Mouse (Mus musculus): ENCODE results near the gene Syt9.

Syt9 gene

DNA sequence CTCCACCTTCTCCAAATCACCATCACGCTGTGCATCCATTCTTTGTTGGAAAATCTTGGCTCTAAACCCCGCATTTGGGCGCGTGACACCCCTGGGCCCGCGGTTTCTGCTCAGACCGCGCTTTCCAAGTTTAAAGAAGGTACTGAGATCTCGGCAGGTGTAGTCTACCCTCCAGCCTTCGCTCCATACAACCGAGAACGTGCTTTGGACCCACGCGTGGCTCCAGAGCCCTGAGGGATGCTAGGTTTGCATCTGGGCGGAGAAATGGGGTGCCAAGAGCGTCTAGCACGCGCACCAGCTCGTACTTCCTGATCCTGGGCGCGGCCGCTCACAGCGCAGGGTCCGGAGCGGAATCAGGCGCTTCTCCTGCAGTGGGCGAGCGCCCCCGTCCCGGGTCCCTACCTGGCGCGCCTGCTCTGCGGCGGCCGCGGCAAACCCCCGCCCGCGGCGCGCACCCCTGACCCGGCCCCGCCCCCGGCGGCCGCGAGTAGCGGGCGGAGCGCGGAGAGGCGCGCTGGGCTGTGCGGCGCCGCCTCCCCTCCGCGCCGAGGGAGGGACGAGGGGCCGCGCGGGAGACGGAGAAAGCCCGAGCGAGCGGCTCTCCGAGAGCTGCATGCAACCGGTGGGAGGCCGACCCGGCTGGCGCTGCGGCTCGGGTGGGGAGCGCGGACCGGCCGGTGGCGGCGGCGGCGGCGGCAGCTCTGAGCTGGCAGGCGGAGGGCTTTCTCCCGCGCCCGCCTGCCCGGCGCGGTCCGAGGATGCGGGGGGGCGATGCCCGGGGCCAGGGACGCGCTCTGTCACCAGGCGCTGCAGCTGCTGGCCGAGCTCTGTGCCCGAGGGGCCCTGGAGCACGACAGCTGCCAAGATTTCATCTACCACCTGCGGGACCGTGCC is at the start of gene Syt9:
Gene Syt9 (plus strand): TSS at position 497 of the 894 bp plus-strand sequence.
- no peak for DNase-seq (ENCODE audit: low read depth)

DNA sequence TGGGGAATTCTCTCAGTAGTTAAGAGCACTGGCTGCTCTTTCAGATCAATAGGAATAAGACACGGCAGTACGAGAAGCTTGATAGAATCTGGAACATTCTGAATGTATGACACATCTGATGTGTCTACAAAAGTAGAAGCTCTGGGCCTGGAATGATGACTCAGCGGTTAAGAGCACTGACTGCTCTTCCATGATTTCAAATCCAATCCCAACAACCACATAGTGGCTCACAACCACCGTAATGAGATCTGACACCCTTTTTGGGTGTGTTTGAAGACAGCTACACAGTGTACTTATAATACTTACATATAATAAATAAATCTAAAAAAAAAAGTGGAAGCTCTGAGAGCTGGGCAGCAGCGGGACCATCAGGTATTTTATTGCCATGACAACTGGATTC is 31.5 kb upstream of the Syt9 start:
- DNase-seq (ENCODE audit: low read depth), result no peak

DNA sequence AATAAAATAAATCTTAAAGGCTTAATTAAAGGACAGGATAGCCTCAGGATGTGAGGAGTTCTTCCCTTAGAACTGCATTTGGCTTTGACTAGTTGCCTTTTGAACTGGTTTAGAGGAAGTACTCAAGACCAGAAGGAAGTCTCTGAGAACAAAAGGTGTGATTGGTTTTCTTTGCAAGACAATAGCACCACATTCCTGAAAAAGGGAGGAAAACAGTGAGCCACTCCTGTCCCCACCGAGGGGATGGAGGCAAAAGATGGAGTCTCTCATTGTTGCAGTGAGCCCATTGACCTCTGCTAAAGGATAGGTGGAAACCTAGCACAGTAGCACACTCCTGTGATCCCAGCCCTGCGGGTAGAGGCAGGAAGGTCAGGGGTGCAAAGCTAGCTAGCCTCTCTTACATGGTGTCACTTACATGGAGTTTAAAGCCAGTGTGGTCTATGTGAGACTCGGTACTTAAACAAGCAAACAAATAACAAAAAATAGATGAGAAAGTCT is 30.9 kb upstream of the Syt9 start:
- no peak for DNase-seq (ENCODE audit: low read depth)

DNA sequence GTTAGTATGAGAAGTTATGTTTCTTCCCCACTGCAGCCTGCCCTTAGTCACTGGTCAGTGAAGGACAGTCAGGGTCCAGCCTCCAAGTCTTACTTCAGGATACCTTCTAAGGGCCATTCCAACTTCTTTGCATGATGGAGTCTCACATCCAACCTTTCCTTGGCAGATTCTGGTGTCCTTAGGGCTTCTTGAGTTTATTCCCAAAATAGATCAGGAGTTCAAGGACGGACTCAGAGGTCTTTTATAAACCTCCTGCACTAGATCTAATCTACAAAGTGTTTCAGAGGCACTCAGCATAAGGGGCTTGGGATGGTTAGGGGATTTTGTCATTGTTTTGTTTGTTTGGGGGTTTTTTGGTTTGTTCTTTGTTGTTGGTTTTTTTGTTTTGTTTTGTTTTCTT is 30.3 kb upstream of the Syt9 start:
- no peak for DNase-seq (ENCODE audit: low read depth)

DNA sequence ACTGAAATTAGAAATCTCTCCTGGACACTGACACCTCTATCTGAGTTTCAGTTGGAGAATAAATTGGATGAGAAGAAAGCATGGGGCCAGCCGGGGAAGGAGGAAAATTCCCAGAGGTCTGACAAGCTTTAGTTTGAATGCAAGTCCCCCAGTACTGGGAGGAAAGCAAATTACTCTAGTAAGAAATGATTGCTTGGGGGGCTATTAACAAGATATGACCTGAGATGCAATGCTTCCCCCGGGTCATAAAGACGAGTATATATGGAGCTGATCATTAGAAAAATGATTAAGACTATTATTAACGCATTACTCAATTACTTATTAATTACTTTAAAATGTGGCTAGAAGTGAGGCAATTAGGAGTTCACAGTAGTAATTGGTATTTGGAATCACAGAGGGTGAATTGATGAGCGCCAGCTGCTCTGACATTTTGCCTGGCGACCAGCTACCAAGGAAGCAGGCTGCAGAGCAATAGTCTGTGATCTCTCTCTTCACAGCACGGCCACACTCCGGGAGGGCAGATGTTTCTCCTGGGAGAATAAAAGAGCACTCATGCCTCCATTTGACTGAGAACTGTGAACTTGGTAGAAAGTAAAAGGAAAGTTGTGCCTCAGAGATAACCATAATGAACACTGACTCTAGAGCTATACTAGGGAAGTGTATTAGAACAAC is 28.9 kb upstream of the Syt9 start:
- DNase-seq (ENCODE audit: low read depth), result no peak

DNA sequence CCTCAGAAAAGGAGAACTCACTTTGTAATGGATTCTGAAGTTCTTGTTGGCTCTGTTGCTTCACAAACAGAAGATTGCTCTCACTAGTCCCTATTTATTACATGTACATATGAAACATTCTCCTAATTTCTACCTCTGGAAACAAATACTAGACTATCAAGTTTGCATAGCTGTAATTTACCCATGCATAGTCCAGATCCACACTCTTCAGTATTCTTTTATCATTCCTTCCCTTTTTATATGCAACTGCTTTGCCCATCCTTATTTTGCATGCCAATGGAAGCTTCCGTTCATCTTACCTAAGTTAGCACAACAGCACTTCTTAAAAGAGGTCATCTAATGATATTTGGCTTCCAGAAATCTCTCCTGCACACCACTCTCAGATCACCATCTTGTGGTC is 21.3 kb upstream of the Syt9 start:
- no peak for DNase-seq (ENCODE audit: low read depth)

DNA sequence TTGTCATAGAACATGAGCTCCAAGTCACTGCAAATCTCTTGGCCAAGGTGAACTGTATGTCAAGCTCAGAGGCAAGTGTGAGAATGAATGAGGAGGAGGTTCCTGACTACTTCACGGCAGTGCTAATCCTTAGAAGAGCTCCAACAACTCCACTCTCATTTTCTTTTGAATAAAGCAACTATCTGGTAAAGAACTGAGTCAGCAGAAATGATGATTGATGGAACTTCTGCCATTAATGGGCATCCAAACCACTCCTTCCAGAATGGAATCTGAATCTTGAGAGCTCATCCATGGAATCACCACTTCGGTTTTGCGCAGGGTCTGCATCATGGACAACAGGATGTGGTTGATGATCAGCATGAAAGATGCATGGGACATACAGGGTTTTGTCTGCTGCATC is 8.4 kb upstream of the Syt9 start:
- no peak for DNase-seq (ENCODE audit: low read depth)

DNA sequence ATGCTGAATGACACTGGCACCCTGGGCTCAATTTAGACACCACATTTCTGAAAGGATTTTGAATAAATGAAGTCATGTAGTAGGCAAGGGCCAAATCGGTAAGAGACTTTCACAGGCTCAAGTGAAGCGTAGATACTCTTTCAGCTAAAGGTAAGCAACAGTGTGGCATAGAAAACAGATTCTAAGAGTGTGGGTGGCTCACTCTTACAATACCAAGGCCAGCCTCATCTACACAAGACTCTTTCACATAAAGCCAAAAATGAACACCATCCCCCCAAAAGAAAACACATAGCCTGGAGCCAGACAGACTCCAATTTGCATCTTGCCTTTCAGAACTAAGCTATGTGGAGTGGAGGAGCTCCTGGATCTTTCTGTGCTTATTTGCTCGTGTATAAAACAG is 7.9 kb upstream of the Syt9 start:
- DNase-seq (ENCODE audit: low read depth), result no peak

DNA sequence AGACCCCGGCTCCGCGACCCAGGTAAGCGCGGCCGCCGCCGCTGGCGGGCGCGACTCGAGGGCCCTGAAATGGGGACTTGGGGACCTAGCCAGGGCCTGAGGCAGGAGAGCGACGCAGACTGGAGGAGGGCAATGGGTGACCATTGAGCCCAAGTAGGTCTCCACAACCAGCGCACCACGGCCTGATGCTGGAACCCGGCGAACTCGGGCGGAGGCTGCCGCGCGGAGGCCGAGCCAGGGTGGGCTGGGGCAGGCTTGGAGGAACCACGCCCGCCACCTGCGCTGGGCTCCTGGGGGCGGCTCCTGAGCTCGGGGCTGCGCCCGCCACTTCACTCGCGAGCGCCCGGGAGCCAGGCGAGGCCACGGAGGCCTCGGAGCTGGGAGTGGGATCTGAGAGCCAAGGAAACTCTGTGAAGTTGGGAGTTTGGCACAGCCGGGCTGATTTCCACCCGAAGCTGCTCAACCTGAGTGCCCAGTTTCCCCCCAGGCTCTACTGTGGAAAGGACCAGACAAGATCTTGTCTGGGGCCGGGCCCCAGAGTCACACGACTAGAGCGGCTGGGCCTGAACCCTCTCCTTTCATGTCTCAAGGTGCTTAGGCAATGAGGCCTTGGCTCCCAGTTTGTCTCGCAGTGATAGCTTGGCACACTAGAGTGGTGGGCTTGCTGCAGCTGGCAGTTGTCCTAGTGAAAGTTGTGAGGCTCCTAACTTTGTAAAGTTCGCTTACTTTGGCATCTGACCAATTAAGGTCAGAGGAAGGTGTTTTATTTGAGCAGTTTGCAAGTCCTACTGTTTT is 795 bp downstream of the Syt9 start:
- DNase-seq (ENCODE audit: low read depth), result no peak

DNA sequence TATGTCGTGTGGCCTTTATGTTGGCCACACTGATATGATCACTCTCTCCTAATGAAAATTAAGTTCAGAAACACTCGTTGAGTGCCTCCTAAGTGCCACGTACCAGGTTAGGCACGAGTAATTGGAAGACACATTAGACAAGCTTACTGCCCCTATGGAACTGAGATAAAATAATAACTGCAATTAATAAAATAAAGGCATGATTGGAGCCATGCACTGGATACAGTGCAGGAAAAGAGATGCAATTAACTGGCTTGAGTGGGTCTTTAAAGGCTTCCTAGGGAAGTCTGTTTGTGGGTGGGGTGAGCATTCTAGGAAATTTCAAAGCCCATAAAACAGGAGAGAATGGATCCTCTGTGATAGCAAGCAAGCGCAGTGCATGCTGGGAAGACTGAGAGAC is 10.0 kb downstream of the Syt9 start:
- DNase-seq (ENCODE audit: low read depth), result no peak

DNA sequence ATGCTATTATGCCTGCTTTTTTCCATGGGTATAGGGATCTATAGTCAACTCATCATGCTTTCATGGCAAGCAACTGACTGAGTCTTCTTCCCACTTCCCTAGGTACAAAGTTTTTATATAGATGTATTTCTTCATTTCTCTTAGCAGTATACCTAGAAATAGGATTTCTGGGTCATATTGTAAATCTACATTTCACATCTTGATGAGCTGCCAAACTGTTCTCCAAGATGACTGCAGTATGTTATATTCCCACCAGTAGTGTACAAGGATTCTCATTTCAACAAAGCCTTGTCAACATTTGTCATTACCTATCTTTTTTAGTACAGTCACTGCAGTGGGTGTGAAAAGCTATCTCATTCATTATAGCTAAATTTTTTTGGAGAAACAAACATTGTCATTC is 19.1 kb downstream of the Syt9 start:
- DNase-seq (ENCODE audit: low read depth), result no peak

DNA sequence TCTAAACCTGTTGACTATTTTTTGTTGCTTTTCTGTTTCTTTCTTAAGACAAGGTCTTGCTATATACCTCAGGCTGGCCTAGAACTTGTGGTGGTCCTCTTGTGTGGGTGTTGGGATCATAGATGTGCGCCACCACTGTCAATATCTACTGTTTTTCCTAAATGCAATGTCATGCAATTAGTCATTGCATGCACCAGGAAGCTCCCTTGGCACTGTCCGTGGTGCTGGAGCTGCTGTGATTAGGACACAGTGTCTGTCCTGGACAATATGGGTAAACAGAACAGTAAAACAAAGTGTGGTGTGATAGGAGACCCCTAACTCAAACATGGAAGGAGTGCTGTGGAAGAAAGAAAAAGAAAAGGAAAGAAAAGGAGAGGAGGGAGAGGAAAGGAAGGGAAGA is 22.2 kb downstream of the Syt9 start:
- DNase-seq (ENCODE audit: low read depth), result peak; percentile 5

DNA sequence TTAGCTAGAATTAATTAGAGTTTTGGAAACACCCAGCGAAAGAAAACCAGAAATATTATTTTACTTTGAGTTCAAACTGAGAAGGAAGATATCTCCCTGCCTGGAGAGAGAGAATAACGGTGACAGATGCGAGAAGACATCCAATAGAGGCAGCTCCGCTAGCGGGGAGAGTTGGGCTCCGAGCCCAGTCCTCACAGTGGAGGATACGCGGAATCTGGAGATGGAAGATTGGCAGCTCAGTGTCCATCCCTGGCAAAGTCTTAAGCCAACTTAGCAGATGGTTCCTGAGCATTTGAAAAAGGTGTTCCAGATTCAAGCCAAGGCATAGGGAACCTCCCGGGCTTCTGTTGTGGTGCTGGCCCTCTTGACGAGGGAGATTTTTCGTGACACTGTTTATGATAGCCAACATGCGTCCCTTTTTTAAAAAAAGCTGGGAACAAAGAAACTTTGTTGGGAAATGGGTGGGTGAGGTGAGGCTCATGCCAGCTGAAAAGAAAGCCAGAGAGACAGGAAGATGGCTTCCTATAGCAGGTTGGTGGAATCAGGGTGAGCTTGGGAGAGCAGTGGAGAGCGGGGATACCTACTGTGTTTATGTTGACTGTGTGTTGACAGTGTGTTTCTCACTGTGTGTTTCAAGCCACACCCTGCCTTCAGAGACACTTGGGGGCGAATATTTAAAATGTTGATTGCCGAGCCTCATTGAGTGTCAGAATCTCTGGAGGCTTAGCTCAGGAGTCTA is 29.7 kb downstream of the Syt9 start:
- DNase-seq (ENCODE audit: low read depth), result no peak

DNA sequence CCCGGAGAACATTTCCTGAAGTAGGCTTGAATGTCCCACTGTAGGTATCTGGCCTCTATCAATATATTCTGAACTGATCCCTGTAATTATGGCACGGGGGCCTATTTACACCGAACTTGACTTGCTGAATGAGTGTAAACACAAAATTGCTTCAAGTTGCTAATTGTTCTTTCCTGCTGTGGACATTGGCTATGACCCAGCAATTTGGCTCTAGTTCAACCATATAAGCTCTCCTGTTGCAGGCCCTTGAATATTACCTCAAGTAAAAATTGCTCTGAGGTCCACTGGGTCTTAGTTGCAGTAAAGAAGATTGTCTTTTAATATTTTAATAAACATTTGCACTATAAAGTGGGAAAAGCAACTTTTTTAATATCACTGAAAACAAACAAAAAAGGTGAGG is 32.7 kb downstream of the Syt9 start:
- no peak for DNase-seq (ENCODE audit: low read depth)

DNA sequence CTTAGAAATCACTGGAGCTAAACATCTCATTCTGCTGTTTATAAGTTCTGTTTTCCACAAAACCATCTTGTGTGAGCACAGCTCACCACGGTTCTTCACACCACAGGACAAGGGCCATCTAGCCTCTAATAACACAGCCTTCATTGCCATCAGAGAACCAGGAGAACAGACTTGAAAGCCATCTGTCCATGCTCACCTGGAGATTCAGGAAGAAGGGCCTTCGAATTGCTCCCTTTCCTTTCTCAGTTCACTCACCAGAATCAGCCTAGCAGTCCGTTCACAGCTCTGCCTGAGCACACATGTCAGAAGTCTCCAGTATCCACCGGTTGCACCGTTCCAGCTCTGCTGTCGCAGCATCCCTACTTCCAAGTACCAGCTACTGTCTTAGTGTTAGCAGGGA is 44.4 kb downstream of the Syt9 start:
- no peak for DNase-seq (ENCODE audit: low read depth)

DNA sequence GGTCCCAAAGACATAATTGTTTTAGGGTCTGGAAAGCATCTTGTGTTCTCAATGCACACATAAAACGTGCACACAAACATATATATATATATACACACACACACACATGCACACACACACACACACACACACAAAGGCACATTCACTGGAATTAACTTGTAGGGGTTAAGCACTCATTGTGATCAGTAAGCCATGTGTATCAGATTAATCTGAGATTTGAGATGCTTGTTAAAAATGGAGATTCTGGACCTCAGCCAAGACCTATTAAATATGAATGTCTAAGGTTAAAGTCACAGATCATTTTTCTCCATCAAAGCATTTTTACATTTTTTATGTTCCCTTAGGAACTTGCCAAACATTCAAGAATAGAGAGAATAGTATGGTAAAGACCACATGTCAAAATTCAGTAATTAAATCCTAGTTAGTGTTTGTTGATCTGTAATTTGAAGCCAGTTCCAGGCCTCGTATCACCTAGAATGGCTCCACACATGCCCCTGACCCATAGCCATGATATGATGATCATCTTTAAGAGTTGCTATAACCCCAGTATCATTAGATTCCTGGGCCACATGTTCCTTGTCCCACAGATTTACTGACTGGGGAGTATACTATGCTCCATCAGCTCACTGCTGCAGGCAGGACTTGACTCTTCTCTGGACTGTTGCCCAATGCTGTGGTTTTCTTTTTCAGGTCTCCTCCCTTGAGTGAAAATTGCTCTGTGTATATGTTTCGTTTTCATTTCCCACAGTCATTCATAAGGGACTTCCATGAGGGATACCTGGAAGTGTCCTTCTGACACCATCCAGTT is 46.7 kb downstream of the Syt9 start:
- DNase-seq (ENCODE audit: low read depth), result no peak

DNA sequence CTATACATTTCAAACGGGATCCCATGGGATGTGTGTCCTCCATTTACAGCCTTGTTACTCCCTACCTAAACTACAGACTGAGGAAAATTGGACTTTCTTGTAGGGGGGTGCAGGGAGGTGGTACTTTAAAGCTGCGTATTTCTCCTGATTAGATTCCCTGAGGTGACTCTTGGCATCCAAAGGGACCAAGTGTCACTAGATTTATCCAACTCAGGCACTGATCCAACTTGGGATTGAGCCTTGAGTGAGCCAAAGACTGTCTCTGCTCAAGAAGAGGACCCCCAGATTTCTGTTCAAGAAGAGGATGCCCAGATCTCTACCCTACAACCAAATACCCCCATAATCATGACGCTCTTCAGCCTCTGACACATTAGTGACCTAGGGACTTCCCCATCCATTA is 66.9 kb downstream of the Syt9 start:
- DNase-seq (ENCODE audit: low read depth), result no peak

DNA sequence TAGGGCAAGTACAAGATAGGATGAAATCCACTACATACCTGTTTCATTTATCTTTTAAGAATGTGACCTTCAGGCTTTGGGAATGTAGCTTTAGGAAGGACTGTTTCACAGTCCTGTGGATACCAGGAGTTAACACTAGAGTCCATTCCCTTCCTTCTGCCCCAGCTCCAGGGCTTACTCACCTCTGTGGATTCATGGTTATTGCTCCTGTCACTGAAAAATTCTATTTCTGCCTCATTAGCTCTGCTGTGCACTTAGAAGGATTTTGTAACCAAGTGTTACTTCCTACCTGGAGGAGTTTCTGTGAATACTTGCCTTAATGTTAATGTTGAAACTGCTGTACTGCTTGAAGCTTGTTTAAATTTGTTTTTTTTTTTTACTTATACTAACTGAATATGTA is 74.1 kb downstream of the Syt9 start:
- no peak for DNase-seq (ENCODE audit: low read depth)

DNA sequence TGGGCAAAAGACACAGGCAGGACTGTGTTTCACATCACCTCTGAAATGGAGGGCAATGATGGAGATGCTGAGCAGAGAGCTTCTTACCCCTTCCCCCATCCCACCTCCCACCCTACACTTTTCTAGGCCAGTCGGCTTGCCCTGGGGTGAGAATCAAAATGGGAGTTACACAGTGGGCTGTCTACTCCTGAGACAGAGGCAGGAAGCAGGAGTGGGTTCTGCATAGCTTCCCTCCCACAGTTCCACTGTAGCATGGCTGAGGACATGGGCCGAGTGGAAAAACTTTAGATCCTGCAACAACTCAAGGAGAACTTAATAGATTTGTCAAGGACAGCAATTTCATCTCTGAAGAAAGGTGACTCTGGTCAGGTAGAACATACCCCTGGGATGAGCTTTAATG is 84.1 kb downstream of the Syt9 start:
- DNase-seq (ENCODE audit: low read depth), result no peak

DNA sequence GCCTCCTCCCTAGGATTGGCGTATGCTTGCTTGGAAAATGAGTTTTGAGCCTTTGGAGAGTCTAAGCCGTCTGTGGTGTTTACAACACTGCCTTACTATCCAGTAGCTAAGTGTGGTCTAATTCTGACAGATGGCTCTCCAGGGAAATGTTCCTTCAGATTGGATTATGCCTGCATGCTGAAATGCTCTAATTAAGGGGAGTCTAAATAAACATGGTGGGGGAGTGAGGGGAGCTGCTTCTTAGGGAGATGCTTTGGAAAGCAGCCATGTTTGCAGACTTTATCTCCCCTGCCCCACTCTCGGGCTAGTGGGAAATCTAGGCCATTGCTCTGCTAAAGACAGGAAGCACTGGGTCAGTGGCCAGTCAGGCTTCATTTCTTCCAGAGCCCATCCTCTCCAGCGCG is 84.6 kb downstream of the Syt9 start:
- no peak for DNase-seq (ENCODE audit: low read depth)

DNA sequence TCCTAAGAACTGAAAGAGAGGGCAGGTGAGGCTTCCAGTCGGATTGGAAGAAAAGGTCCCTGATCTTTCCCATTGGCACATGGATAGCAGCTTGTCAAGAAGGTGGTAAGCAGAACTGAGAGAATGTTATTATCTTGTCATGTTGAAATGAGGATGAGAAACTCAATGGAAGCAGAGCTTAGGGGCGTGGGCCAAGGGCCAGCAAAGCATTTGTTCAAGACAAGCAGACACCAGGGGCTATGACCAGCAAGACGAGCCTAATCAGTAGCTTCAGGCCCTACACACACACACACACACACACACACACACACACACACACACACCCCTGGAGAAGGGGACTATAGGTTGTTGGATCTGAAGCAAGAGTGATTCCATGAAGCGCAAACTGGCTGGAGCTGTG is 90.6 kb downstream of the Syt9 start:
- no peak for DNase-seq (ENCODE audit: low read depth)
